Mouse (Mus musculus): Measurements from ENCODE around the gene Olfr954. TPM values are rescaled to one million over a fixed set of nuclear protein-coding genes. Genes with fewer than 3 reads are reported as not detected.

The Olfr954 gene
- not detected in 2 replicates for polyA plus RNA-seq (2012; rRNA removed)

GRCm38 (mm10) chr9:39456401-39456800 is at the start of gene Olfr954:
TSS of gene Olfr954 (plus strand) at chr9:39456701.
- Histone ChIP-seq H3K4me1 (ENCODE audit: control insufficient read depth, insufficient read depth, low read length) (no peaks in the 10 kb centered on the region), H3K4me3 (ENCODE audit: control insufficient read depth, low read depth, low read length) (no peak within 1 kb of the TSS), H3K36me3 (ENCODE audit: control insufficient read depth, insufficient read depth, low read length) (no peaks in the 10 kb centered on the region), H3K27me3 (ENCODE audit: control insufficient read depth, insufficient read depth, low read length) (no peaks in the 10 kb centered on the region), H3K27ac (ENCODE audit: control insufficient read depth, insufficient read depth, low read depth, low read length) (no peak within 1 kb of the TSS)
- TF ChIP-seq CTCF (IDR thresholded peaks at IDR 0.05; ENCODE audit: control insufficient read depth, insufficient read depth, insufficient replicate concordance, low read depth, low read length): no peak

- Histone ChIP-seq H3K4me3 (ENCODE audit: control insufficient read depth, low read depth, low read length) (no peak within 1 kb of the TSS), H3K27ac (ENCODE audit: control insufficient read depth, insufficient read depth, low read depth, low read length) (no peak within 1 kb of the TSS), H3K4me1 (ENCODE audit: control insufficient read depth, insufficient read depth, low read length) (no peaks in the 10 kb centered on the region), H3K36me3 (ENCODE audit: control insufficient read depth, insufficient read depth, low read length) (no peaks in the 10 kb centered on the region), H3K27me3 (ENCODE audit: control insufficient read depth, insufficient read depth, low read length) (no peaks in the 10 kb centered on the region)
- TF ChIP-seq CTCF (IDR thresholded peaks at IDR 0.05; ENCODE audit: control insufficient read depth, insufficient read depth, insufficient replicate concordance, low read depth, low read length): no peak
- TF ChIP-seq POLR2A (IDR thresholded peaks at IDR 0.05; ENCODE audit: control insufficient read depth, low read depth, low read length): no peak
These were observed 29.5 kb upstream of the Olfr954 start, which contains the start of gene Olfr952 for GRCm38 (mm10) chr9:39427048-39427447. TSS of gene Olfr952 (minus strand) at chr9:39427148.

- Histone ChIP-seq H3K27me3 (ENCODE audit: control insufficient read depth, insufficient read depth, low read length) (no peaks in the 10 kb centered on the region), H3K36me3 (ENCODE audit: control insufficient read depth, insufficient read depth, low read length) (no peaks in the 10 kb centered on the region), H3K4me1 (ENCODE audit: control insufficient read depth, insufficient read depth, low read length) (no peaks in the 10 kb centered on the region), H3K4me3 (ENCODE audit: control insufficient read depth, low read depth, low read length) (no peak within 1 kb of the TSS), H3K27ac (ENCODE audit: control insufficient read depth, insufficient read depth, low read depth, low read length) (no peak within 1 kb of the TSS)
- TF ChIP-seq POLR2A (IDR thresholded peaks at IDR 0.05; ENCODE audit: control insufficient read depth, low read depth, low read length) (no peak), CTCF (IDR thresholded peaks at IDR 0.05; ENCODE audit: control insufficient read depth, insufficient read depth, insufficient replicate concordance, low read depth, low read length) (no peak)
These were observed 15.3 kb downstream of the Olfr954 start, which contains the start of gene Olfr955 for GRCm38 (mm10) chr9:39471844-39472243. TSS of gene Olfr955 (minus strand) at chr9:39471944.

- Histone ChIP-seq H3K27me3 (ENCODE audit: control insufficient read depth, insufficient read depth, low read length) (no peaks in the 10 kb centered on the region), H3K4me3 (ENCODE audit: control insufficient read depth, low read depth, low read length) (no peak within 1 kb of the TSS), H3K4me1 (ENCODE audit: control insufficient read depth, insufficient read depth, low read length) (no peaks in the 10 kb centered on the region), H3K27ac (ENCODE audit: control insufficient read depth, insufficient read depth, low read depth, low read length) (no peak within 1 kb of the TSS), H3K36me3 (ENCODE audit: control insufficient read depth, insufficient read depth, low read length) (no peaks in the 10 kb centered on the region)
- TF ChIP-seq CTCF (IDR thresholded peaks at IDR 0.05; ENCODE audit: control insufficient read depth, insufficient read depth, insufficient replicate concordance, low read depth, low read length): no peak
- TF ChIP-seq POLR2A (IDR thresholded peaks at IDR 0.05; ENCODE audit: control insufficient read depth, low read depth, low read length): no peak
These were observed 37.4 kb downstream of the Olfr954 start, which contains the start of gene Olfr44 for GRCm38 (mm10) chr9:39493895-39494294. TSS of gene Olfr44 (minus strand) at chr9:39493995.

GRCm38 (mm10) chr9:39508998-39509397 is 52.5 kb downstream of the Olfr954 start:
- H3K4me1 ChIP-seq (ENCODE audit: control insufficient read depth, insufficient read depth, low read length): no peaks in the 10 kb centered on the region
- TF ChIP-seq CTCF (IDR thresholded peaks at IDR 0.05; ENCODE audit: control insufficient read depth, insufficient read depth, insufficient replicate concordance, low read depth, low read length) (no peak), POLR2A (IDR thresholded peaks at IDR 0.05; ENCODE audit: control insufficient read depth, low read depth, low read length) (no peak)
- no peaks in the 10 kb centered on the region for H3K36me3 ChIP-seq (ENCODE audit: control insufficient read depth, insufficient read depth, low read length)
- no peak overlapping the region for H3K4me3 ChIP-seq (ENCODE audit: control insufficient read depth, low read depth, low read length)
- no peaks in the 10 kb centered on the region for H3K27me3 ChIP-seq (ENCODE audit: control insufficient read depth, insufficient read depth, low read length)
- H3K27ac ChIP-seq (ENCODE audit: control insufficient read depth, insufficient read depth, low read depth, low read length): no peak overlapping the region

- no peaks in the 10 kb centered on the region for H3K4me1 ChIP-seq (ENCODE audit: control insufficient read depth, insufficient read depth, low read length)
- H3K36me3 ChIP-seq (ENCODE audit: control insufficient read depth, insufficient read depth, low read length): no peaks in the 10 kb centered on the region
- H3K27ac ChIP-seq (ENCODE audit: control insufficient read depth, insufficient read depth, low read depth, low read length): no peak overlapping the region
- no peak for TF ChIP-seq CTCF (IDR thresholded peaks at IDR 0.05; ENCODE audit: control insufficient read depth, insufficient read depth, insufficient replicate concordance, low read depth, low read length)
- TF ChIP-seq POLR2A (IDR thresholded peaks at IDR 0.05; ENCODE audit: control insufficient read depth, low read depth, low read length): no peak
- H3K27me3 ChIP-seq (ENCODE audit: control insufficient read depth, insufficient read depth, low read length): no peaks in the 10 kb centered on the region
- H3K4me3 ChIP-seq (ENCODE audit: control insufficient read depth, low read depth, low read length): no peak overlapping the region
These were observed 52.9 kb downstream of the Olfr954 start for GRCm38 (mm10) chr9:39509412-39509811.

Other genes starting within 250 kb of the Olfr954 start
- gene Olfr1537, start 206.7 kb upstream of the Olfr954 start, polyA plus RNA-seq (2012; rRNA removed): not detected in 2 replicates
- gene Olfr945, start 179.9 kb upstream of the Olfr954 start, polyA plus RNA-seq (2012; rRNA removed): not detected in 2 replicates
- gene Olfr948, start 130.7 kb upstream of the Olfr954 start, polyA plus RNA-seq (2012; rRNA removed): not detected in 2 replicates
- gene Olfr951, start 69.3 kb upstream of the Olfr954 start, polyA plus RNA-seq (2012; rRNA removed): not detected in 2 replicates
- gene Olfr952, start 29.6 kb upstream of the Olfr954 start, polyA plus RNA-seq (2012; rRNA removed): not detected in 2 replicates
- gene Olfr955, start 15.2 kb downstream of the Olfr954 start, polyA plus RNA-seq (2012; rRNA removed): not detected in 2 replicates
- gene Olfr44, start 37.3 kb downstream of the Olfr954 start, polyA plus RNA-seq (2012; rRNA removed): not detected in 2 replicates
- gene Olfr957, start 59.1 kb downstream of the Olfr954 start, polyA plus RNA-seq (2012; rRNA removed): not detected in 2 replicates
- gene Olfr958, start 97.4 kb downstream of the Olfr954 start, polyA plus RNA-seq (2012; rRNA removed): not detected in 2 replicates
- not detected in 2 replicates for gene Olfr959, start 118.9 kb downstream of the Olfr954 start, polyA plus RNA-seq (2012; rRNA removed)
- gene AW551984, start 147.7 kb downstream of the Olfr954 start, polyA plus RNA-seq (2012; rRNA removed): 0.05 and 0.13 TPM in 2 replicates
- not detected in 2 replicates for gene Olfr148, start 154.0 kb downstream of the Olfr954 start, polyA plus RNA-seq (2012; rRNA removed)
- not detected in 2 replicates for gene Olfr960, start 164.7 kb downstream of the Olfr954 start, polyA plus RNA-seq (2012; rRNA removed)
- 0.10 TPM in 1 of 2 replicates, not detected in the other for gene Olfr961, start 188.4 kb downstream of the Olfr954 start, polyA plus RNA-seq (2012; rRNA removed)
- not detected in 2 replicates for gene Olfr963, start 210.5 kb downstream of the Olfr954 start, polyA plus RNA-seq (2012; rRNA removed)

Measured in testis, adult 2 months (tissue).